Mouse (Mus musculus) testis, adult 2 months (tissue): ENCODE measurements around the gene Rab11fip3.

Experiments
- CTCF ChIP-seq: fragments of 200-500 bp; IDR thresholded peaks from 2 replicates; pipeline ENCODE4 v1.5.1; 2012; ENCODE audit warnings: low read depth, mild to moderate bottlenecking, inconsistent platforms, low read length, moderate library complexity; ENCODE audit not compliant: control insufficient read depth, insufficient read depth, insufficient replicate concordance
- POLR2A ChIP-seq: fragments of 200-500 bp; IDR thresholded peaks from 2 replicates; pipeline ENCODE4 v1.6.1; 2012; ENCODE audit warnings: low read depth, mild to moderate bottlenecking, inconsistent platforms, low read length, moderate library complexity; ENCODE audit not compliant: control insufficient read depth

DNA sequence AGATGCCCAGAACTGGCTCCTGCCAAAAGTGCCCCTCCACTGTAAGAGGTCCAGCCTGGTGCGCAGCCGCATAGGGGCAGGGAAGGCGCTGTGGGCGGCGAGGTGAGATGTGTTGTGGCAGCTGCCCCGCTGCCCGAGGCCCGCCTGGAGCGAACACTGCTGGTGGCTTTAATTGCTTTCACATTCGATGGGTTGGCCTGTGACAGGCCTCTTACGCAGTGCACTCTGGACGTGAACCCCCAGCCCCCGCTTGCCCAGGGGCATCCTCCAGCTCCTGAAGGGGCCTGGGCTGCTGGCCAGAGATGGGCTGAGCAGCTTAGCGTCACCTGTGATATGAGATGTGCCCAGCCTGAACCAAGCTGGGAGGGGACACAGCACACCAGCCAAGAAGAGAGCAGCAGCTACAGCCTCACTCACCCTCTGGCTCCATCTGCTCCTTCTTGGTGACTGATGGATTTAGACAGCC, 111.7 kb downstream of the Rab11fip3 start:
- no peak for TF ChIP-seq CTCF
- TF ChIP-seq POLR2A = no peak
